Mouse (Mus musculus): ENCODE data around the gene Phc2. TPM values are rescaled to one million over a fixed set of nuclear protein-coding genes. Genes with fewer than 3 reads are reported as not detected.
"Not testable (repeated sequence)": the region's sequence is repeated elsewhere in the genome, so short reads cannot be mapped to it uniquely, and the experiment has no call there.

Phc2 gene
- polyA plus RNA-seq, 1 experiment from 2014 or later: 52.8 TPM

GRCm38 (mm10) chr4:128664002-128664401, 9.5 kb downstream of the Phc2 start:
- WGBS: 70% methylated on average over 3 of the region's 3 CpGs
- DNase-seq (ENCODE audit: low spot score) (no peak), ATAC-seq (ENCODE audit: low FRiP score) (no peak)
- Histone ChIP-seq H3K27ac (no peak overlapping the region), H3K27me3 (ENCODE audit: control insufficient read depth, insufficient read depth, low read length) (no peaks in the 10 kb centered on the region), H3K9ac (no peak overlapping the region), H3K9me3 (ENCODE audit: control insufficient read depth, low read length) (no peaks in the 10 kb centered on the region), H3K36me3 (replicated peaks; ENCODE audit: control insufficient read depth, insufficient read depth) (no peaks in the 10 kb centered on the region), H3K4me2 (replicated peaks) (no peak overlapping the region), H3K4me1 (replicated peaks; ENCODE audit: control insufficient read depth, insufficient read depth, low read length) (0 out of 2 replicates have a peak, but pooled peaks cover 8% of the 10 kb centered on the region), H3K4me3 (replicated peaks; ENCODE audit: low read length) (no peak overlapping the region)

DNA sequence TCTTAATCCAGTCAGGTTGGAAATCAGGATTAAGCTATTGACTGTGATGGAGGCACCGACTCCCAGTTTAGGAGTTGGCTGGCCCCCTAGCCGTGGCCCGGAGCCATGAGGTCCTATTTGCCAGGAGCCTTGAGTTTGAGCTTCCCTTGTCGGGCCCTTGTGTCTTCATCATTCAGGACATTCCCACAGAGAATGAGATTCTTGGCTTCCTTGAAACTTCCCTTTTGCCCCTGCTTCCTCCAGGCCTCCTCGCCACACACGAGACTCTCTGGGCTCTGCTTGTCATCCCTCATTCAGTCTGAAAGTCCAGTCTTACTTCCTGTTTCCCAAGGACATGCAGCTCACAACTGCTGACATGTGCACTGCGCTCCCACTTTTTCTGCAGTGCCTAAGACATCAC, 11.9 kb downstream of the Phc2 start:
- H3K27ac ChIP-seq; DNase-seq (ENCODE audit: low spot score); H3K36me3 ChIP-seq (replicated peaks; ENCODE audit: control insufficient read depth, insufficient read depth); H3K9me3 ChIP-seq (ENCODE audit: control insufficient read depth, low read length); ATAC-seq (ENCODE audit: low FRiP score); H3K27me3 ChIP-seq (ENCODE audit: control insufficient read depth, insufficient read depth, low read length); H3K4me2 ChIP-seq (replicated peaks); H3K4me3 ChIP-seq (replicated peaks; ENCODE audit: low read length); H3K9ac ChIP-seq: not testable (repeated sequence)
- peaks cover 14% of the 10 kb centered on the region; the same call in 1 of the 2 replicates for H3K4me1 ChIP-seq (replicated peaks; ENCODE audit: control insufficient read depth, insufficient read depth, low read length)
- WGBS: 80% methylated on average over 7 of the region's 7 CpGs

GRCm38 (mm10) chr4:128667195-128667594, 12.7 kb downstream of the Phc2 start:
- not testable (repeated sequence) for H3K9ac ChIP-seq; H3K4me2 ChIP-seq (replicated peaks); H3K9me3 ChIP-seq (ENCODE audit: control insufficient read depth, low read length); H3K27me3 ChIP-seq (ENCODE audit: control insufficient read depth, insufficient read depth, low read length); H3K4me3 ChIP-seq (replicated peaks; ENCODE audit: low read length); ATAC-seq (ENCODE audit: low FRiP score); H3K36me3 ChIP-seq (replicated peaks; ENCODE audit: control insufficient read depth, insufficient read depth); DNase-seq (ENCODE audit: low spot score)
- 82% methylated on average over 4 of the region's 4 CpGs for WGBS
- Histone ChIP-seq H3K27ac (0 out of 2 replicates have a peak overlapping the region, but pooled peaks have one; percentile 20), H3K4me1 (replicated peaks; ENCODE audit: control insufficient read depth, insufficient read depth, low read length) (peaks cover 22% of the 10 kb centered on the region)

DNA sequence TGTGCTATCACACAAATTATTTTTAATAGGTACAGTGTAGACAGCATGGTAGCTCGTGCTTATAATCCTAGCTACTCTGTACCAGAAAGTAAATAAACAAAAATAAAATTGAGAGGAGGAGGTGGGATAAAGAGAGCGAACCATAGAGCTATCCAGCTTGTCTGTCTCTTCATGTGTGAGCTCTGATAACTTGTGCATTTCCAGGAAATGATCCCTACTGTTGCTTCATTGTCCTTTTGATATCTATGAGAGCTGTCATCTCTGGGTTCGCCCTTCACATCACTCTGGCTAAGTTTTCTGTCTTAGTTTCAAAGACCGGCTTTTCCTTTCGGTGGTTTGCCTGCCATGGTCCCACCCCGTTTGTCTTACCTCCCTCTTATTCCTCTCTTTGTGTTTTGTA, 14.7 kb downstream of the Phc2 start:
- H3K27me3 ChIP-seq (ENCODE audit: control insufficient read depth, insufficient read depth, low read length): no peaks in the 10 kb centered on the region
- no peak overlapping the region for H3K27ac ChIP-seq
- DNase-seq (ENCODE audit: low spot score) (no peak), ATAC-seq (ENCODE audit: low FRiP score) (no peak)
- peaks cover 30% of the 10 kb centered on the region for H3K4me1 ChIP-seq (replicated peaks; ENCODE audit: control insufficient read depth, insufficient read depth, low read length)
- H3K4me2 ChIP-seq (replicated peaks): no peak overlapping the region
- H3K4me3 ChIP-seq (replicated peaks; ENCODE audit: low read length): no peak overlapping the region
- no peaks in the 10 kb centered on the region for H3K9me3 ChIP-seq (ENCODE audit: control insufficient read depth, low read length)
- H3K36me3 ChIP-seq (replicated peaks; ENCODE audit: control insufficient read depth, insufficient read depth): no peaks in the 10 kb centered on the region
- H3K9ac ChIP-seq: no peak overlapping the region
- 84% methylated on average over 6 of the region's 6 CpGs for WGBS

DNA sequence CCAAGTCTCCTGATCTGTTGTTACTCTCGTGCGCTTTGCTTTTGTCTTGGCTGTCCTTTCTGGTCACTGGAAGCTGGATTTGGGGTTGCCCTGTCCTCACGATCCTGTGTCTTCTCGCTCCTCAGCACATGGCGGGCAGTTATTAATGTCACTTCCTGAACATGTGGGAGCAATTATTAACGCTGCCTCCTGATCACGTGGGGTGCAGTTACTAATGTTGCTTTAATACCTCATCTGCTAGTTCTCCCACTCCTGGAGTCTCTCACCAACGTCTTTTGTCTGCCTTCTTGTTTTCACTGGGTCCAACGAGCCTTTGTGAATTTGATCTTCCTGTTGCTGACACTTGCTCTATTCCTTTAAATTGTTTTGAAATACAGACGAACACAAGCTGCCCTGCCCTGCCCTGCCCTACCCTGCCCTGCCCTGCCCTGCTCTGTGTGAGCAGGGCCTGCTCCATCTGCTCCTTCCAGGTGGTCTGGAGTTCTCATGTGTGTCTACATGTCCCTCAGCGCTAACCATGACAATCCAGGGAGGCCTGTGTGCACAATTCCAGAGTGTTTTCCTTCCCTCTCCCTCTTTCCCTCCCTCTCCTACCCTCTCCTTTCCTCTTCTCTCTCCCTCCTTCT, 16.2 kb downstream of the Phc2 start:
- Histone ChIP-seq H3K27ac (peak overlapping the region; percentile 59; the same call in 1 of the 2 replicates), H3K4me3 (replicated peaks; ENCODE audit: low read length) (no peak overlapping the region), H3K27me3 (ENCODE audit: control insufficient read depth, insufficient read depth, low read length) (no peaks in the 10 kb centered on the region), H3K9me3 (ENCODE audit: control insufficient read depth, low read length) (no peaks in the 10 kb centered on the region), H3K4me2 (replicated peaks) (0 out of 2 replicates have a peak overlapping the region, but pooled peaks have one; percentile 17), H3K4me1 (replicated peaks; ENCODE audit: control insufficient read depth, insufficient read depth, low read length) (peaks cover 26% of the 10 kb centered on the region), H3K9ac (0 out of 2 replicates have a peak overlapping the region, but pooled peaks have one; percentile 6), H3K36me3 (replicated peaks; ENCODE audit: control insufficient read depth, insufficient read depth) (no peaks in the 10 kb centered on the region)
- DNase-seq (ENCODE audit: low spot score): no peak
- 30% methylated on average over 11 of the region's 11 CpGs for WGBS
- ATAC-seq (ENCODE audit: low FRiP score): no peak

DNA sequence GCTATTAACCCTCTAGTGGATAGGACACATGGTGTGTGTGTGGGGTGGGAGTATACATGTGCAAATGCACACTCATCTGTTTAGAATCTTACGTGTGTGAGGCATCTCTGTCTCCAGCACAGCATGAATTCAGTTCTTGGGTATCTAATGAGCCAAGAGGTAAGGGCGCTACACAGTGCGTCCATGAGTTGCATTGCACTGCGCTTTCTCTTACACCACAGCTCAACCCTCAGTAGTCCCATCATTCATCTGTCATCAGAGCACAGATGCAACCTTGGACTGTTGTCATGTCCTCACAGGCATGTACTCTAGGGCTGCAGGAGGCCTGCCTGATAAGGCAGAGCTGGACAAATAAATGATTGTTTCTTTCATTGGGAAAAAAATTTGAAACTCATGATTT, 18.0 kb downstream of the Phc2 start:
- WGBS: 62% methylated on average over 4 of the region's 4 CpGs
- no peak for DNase-seq (ENCODE audit: low spot score)
- Histone ChIP-seq H3K27ac (peak overlapping the region; percentile 52), H3K36me3 (replicated peaks; ENCODE audit: control insufficient read depth, insufficient read depth) (no peaks in the 10 kb centered on the region), H3K4me3 (replicated peaks; ENCODE audit: low read length) (no peak overlapping the region), H3K27me3 (ENCODE audit: control insufficient read depth, insufficient read depth, low read length) (no peaks in the 10 kb centered on the region), H3K9ac (no peak overlapping the region), H3K9me3 (ENCODE audit: control insufficient read depth, low read length) (no peaks in the 10 kb centered on the region), H3K4me1 (replicated peaks; ENCODE audit: control insufficient read depth, insufficient read depth, low read length) (peaks cover 22% of the 10 kb centered on the region), H3K4me2 (replicated peaks) (no peak overlapping the region)
- no peak for ATAC-seq (ENCODE audit: low FRiP score)

GRCm38 (mm10) chr4:128678564-128679217, 24.2 kb downstream of the Phc2 start:
- 23% methylated on average over 13 of the region's 13 CpGs for WGBS
- no peaks in the 10 kb centered on the region for H3K27me3 ChIP-seq (ENCODE audit: control insufficient read depth, insufficient read depth, low read length)
- peak; percentile 73 for DNase-seq (ENCODE audit: low spot score)

GRCm38 (mm10) chr4:128681126-128681525, 26.6 kb downstream of the Phc2 start:
- H3K4me1 ChIP-seq (replicated peaks; ENCODE audit: control insufficient read depth, insufficient read depth, low read length): peaks cover 49% of the 10 kb centered on the region

More at GRCm38 (mm10) chr4:128678564-128679217, 24.2 kb downstream of the Phc2 start:
- peak; percentile 76 for ATAC-seq (ENCODE audit: low FRiP score)
- no peaks in the 10 kb centered on the region for H3K9me3 ChIP-seq (ENCODE audit: control insufficient read depth, low read length)
- peak overlapping the region; percentile 20 for H3K4me3 ChIP-seq (replicated peaks; ENCODE audit: low read length)
- H3K27ac ChIP-seq: peak overlapping the region; percentile 89
- peaks cover 39% of the 10 kb centered on the region for H3K4me1 ChIP-seq (replicated peaks; ENCODE audit: control insufficient read depth, insufficient read depth, low read length)
- H3K36me3 ChIP-seq (replicated peaks; ENCODE audit: control insufficient read depth, insufficient read depth): no peaks in the 10 kb centered on the region
- peak overlapping the region; percentile 58 for H3K9ac ChIP-seq
- H3K4me2 ChIP-seq (replicated peaks): peak overlapping the region; percentile 50

DNA sequence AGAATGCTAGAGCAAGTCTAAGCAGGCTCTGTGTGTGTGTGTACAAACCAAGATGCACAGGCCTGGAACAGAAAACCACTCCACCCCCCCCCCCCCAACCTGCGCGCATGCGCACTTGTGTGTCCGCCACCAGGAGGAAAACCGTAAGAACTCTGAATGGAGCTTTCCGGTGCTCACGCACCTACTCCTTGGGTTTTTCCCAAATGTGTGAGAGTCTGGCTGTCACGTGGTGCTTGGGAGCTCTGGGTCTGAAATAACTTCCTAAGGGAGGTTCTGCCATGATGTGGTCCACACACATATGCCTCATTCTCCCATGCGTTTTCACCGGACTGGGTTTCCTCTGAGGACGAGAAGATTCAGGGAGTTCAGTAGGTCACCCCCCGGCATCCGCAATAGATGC, 27.8 kb downstream of the Phc2 start:
- H3K27me3 ChIP-seq (ENCODE audit: control insufficient read depth, insufficient read depth, low read length): no peaks in the 10 kb centered on the region
- no peaks in the 10 kb centered on the region for H3K36me3 ChIP-seq (replicated peaks; ENCODE audit: control insufficient read depth, insufficient read depth)
- DNase-seq (ENCODE audit: low spot score) (no peak), ATAC-seq (ENCODE audit: low FRiP score) (no peak)
- peaks cover 49% of the 10 kb centered on the region for H3K4me1 ChIP-seq (replicated peaks; ENCODE audit: control insufficient read depth, insufficient read depth, low read length)
- H3K27ac ChIP-seq: no peak overlapping the region
- WGBS: 91% methylated on average over 13 of the region's 13 CpGs
- no peak overlapping the region for H3K9ac ChIP-seq
- no peak overlapping the region for H3K4me2 ChIP-seq (replicated peaks)
- H3K4me3 ChIP-seq (replicated peaks; ENCODE audit: low read length): no peak overlapping the region
- no peaks in the 10 kb centered on the region for H3K9me3 ChIP-seq (ENCODE audit: control insufficient read depth, low read length)

More at GRCm38 (mm10) chr4:128681126-128681525, 26.6 kb downstream of the Phc2 start:
- no peaks in the 10 kb centered on the region for H3K9me3 ChIP-seq (ENCODE audit: control insufficient read depth, low read length)
- no peak overlapping the region for H3K9ac ChIP-seq
- DNase-seq (ENCODE audit: low spot score): no peak
- ATAC-seq (ENCODE audit: low FRiP score): no peak
- WGBS: 60% methylated on average over 8 of the region's 8 CpGs
- no peak overlapping the region for H3K4me3 ChIP-seq (replicated peaks; ENCODE audit: low read length)
- H3K27ac ChIP-seq: no peak overlapping the region
- no peaks in the 10 kb centered on the region for H3K36me3 ChIP-seq (replicated peaks; ENCODE audit: control insufficient read depth, insufficient read depth)
- no peaks in the 10 kb centered on the region for H3K27me3 ChIP-seq (ENCODE audit: control insufficient read depth, insufficient read depth, low read length)
- no peak overlapping the region for H3K4me2 ChIP-seq (replicated peaks)
